Mouse (Mus musculus) forebrain, embryonic 10.5 days (tissue): ENCODE measurements around the gene Syce2. TPM values are rescaled to one million over a fixed set of nuclear protein-coding genes. Genes with fewer than 3 reads are reported as not detected.

Source experiments
- DNase-seq: peaks from one replicate; pipeline ENCODE4 v3.0.0-alpha.2; 2017; ENCODE audit warnings: low spot score; ENCODE audit errors: extremely low spot score
- H3K27ac ChIP-seq: fragments of 300-500 bp; sonication (generic); 2 replicates; pipeline ENCODE4 v1.5.1; 2016; ENCODE audit warnings: mild to moderate bottlenecking
- H3K27me3 ChIP-seq: fragments of 300-500 bp; sonication (generic); 2 replicates; pipeline ENCODE4 v1.6.1; 2016; ENCODE audit warnings: mild to moderate bottlenecking; ENCODE audit not compliant: poor library complexity, severe bottlenecking
- H3K36me3 ChIP-seq: fragments of 300-500 bp; sonication (generic); replicated peaks from 2 replicates; pipeline ENCODE4 v1.6.1; 2016; ENCODE audit warnings: mild to moderate bottlenecking, moderate library complexity
- H3K4me1 ChIP-seq: fragments of 300-500 bp; sonication (generic); 2 replicates; pipeline ENCODE4 v1.6.1; 2016
- H3K4me3 ChIP-seq: fragments of 300-500 bp; sonication (generic); 2 replicates; pipeline ENCODE4 v1.5.1; 2016; ENCODE audit warnings: mild to moderate bottlenecking, moderate library complexity
- H3K9me3 ChIP-seq: fragments of 300-500 bp; sonication (generic); 2 replicates; pipeline ENCODE4 v1.6.1; 2016; ENCODE audit warnings: mild to moderate bottlenecking, moderate library complexity
- WGBS: fragments of 180-500 bp; shearing (Covaris S2); methylation state at CpG from one replicate; pipeline ENCODE4 v1.1.7; 2016; 5-methylcytosine and 5-hydroxymethylcytosine counted together
- microRNA-seq: library from miRNA; unstranded; fragments of <30 nt; microRNA quantifications from one replicate; pipeline ENCODE4, GENCODE M21; 2017
- polyA plus RNA-seq: library from polyadenylated mRNA; unstranded; fragments of >200 nt; fragmentation: Nextera tagmentation; extraction: Ambion mirVana; gene quantifications from 2 replicates; pipeline ENCODE4 v1.2.1, GENCODE M21; 2016

Syce2 gene
- polyA plus RNA-seq, 1 experiment from 2014 or later: 92.7 TPM

DNA sequence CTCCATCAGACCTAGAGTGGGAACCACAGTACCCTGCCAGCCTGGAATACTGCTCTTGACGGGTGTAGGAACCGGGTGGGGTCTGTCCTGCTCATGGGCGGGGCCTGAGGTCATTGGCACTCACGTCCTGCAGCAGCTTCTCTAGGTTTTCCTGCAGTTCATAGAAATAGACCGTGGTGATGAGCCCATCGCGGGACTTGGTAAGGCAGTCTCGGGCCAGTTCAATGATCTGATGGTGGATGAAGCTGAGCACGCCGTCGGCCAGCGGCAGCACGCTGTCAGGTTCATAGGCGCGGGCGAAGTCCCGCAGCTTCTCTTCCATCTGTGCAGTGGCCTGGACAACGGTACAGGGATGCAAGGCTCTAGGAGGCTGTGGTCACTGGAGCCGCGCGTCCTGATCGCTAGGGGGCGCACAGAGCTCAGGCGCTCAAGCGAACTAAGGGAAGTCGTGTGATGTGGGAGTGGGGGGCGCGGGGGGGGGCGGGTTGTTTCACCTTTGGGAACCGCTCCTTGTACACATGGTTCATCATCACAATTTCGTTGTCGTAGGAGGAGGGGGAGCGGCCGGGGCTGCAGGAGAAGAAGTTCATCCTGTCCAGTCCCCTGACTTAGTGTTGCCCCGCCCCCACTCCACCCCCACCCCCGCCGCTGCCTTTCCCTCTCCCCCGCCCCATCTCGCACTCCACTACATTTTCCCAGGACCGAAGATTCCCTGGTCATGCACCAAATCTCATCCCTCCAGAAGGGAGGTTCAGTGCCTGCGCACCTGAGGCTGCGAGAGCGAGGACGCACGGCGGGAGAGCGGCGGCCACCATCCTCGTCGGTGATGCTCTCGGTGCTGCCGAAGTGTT is 56.8 kb downstream of the Syce2 start:
- H3K4me3 ChIP-seq: peak overlapping the region; percentile 59
- H3K27me3 ChIP-seq: peaks cover 70% of the 10 kb centered on the region

DNA sequence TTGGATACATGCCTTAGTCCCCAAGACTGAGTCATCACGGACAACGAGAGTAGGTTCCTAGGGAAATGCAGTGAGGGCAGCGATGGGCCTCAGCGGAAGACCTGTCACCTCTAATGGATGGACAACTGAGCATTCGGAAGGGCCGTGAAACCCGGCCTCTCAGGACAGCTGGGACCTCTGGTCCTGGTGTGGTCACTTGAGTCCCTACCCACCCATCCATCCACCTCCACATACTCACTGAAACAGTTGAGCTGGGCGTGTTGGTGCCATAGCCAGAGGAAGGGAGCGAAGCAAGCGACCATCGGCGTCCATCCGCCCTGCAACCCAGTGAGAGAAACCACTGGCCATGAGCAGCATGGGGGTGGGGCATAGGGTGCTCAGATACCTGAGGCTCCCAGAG is 58.7 kb downstream of the Syce2 start:
- H3K27ac ChIP-seq: no peak overlapping the region
- no peak for DNase-seq
- H3K9me3 ChIP-seq: no peaks in the 10 kb centered on the region
- peaks cover 33% of the 10 kb centered on the region for H3K4me1 ChIP-seq
- H3K4me3 ChIP-seq: no peak overlapping the region
- no peaks in the 10 kb centered on the region for H3K36me3 ChIP-seq
- H3K27me3 ChIP-seq: peaks cover 79% of the 10 kb centered on the region
- 90% methylated on average over 13 of the region's 13 CpGs for WGBS

More for the DNA sequence above, 56.8 kb downstream of the Syce2 start:
- H3K9me3 ChIP-seq: no peaks in the 10 kb centered on the region
- peaks cover 15% of the 10 kb centered on the region for H3K4me1 ChIP-seq
- WGBS: 3% methylated on average over 52 of the region's 52 CpGs
- DNase-seq: peak; percentile 80
- peak overlapping the region; percentile 62 for H3K27ac ChIP-seq
- H3K36me3 ChIP-seq: no peaks in the 10 kb centered on the region

DNA sequence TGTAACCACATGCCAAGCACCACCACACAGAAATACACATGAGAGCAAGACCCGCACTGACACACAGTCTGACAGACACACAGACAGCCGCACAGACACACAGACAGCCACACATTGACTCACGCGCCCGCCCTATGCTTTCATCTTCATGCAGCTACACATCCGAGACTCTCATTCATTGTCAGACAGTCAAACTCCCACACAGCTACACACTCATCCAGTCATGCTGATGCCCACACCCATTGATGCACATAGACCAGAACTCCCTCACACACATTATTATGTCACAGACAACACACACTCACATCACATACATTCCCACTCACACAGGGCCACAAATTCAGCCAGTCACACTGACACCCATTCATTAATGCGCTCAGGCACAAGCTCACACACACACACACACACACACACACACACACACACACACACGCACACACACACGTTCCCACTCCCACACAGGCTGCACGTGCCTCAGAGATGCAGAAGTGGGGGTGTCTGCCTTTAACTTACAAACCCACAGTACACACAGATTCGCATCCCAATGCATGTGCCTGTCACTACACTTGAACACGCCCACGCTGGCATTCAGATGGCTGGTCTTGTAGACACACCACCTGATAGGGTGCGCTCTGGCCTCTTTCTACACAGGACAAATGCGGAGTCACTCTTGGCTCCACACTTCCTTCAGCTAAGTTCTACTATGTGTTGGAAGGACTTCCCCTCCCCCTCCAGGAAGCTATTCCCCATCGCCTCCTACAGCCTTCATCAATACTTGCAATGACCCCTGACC is 62.1 kb downstream of the Syce2 start:
- H3K36me3 ChIP-seq: no peaks in the 10 kb centered on the region
- DNase-seq: no peak
- H3K27ac ChIP-seq: no peak overlapping the region
- H3K9me3 ChIP-seq: no peaks in the 10 kb centered on the region
- WGBS: 87% methylated on average over 16 of the region's 16 CpGs
- no peak overlapping the region; the same call in 1 of the 2 replicates for H3K4me3 ChIP-seq
- H3K27me3 ChIP-seq: peaks cover 92% of the 10 kb centered on the region
- H3K4me1 ChIP-seq: peaks cover 44% of the 10 kb centered on the region

DNA sequence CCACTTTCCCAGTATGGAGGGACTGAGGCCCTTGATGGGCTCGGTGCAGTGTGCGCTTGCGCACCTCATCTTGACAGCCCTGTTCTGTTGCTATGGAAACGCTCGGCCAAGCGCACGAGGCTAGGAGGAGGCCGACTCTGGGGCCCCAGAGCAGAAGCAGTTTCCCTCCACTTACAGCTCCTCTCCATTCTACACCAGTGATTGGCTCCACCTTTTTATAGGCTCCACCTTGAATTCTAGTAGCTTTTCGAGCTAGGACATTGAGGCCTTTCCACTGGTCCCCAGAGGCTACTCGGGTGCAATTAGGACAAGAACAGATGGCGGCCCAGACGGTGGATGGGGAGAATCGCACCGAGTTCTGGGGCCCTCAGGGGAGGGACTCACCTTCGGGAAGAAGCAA is 62.9 kb downstream of the Syce2 start:
- H3K4me3 ChIP-seq: peak overlapping the region; percentile 36
- no peaks in the 10 kb centered on the region for H3K9me3 ChIP-seq
- peak overlapping the region; percentile 22; the same call in 1 of the 2 replicates for H3K27ac ChIP-seq
- peaks cover 38% of the 10 kb centered on the region for H3K4me1 ChIP-seq
- 1% methylated on average over 15 of the region's 15 CpGs for WGBS
- DNase-seq: peak; percentile 82
- peaks cover 83% of the 10 kb centered on the region for H3K27me3 ChIP-seq
- no peaks in the 10 kb centered on the region for H3K36me3 ChIP-seq

DNA sequence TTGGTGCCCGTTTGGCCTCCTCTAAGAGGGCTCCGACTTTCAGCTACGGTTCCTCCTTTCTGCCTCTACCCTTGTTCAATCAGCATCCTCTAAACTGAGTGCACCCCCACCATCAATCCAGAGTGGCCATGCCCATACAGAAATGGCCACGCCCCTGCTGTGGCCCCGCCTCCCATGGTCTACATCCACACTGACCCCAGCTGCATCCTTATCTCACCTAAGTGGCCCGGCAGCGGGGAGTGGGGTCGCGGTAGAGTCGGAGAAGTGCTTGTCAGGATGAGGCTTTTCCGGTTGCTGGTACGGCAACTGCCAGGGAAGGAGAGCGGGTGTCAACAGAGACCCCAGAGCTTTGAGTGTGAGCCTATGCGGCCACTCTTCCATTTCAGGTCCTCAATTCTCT is 63.6 kb downstream of the Syce2 start:
- Histone ChIP-seq H3K4me3 (peak overlapping the region; percentile 36), H3K27me3 (peaks cover 78% of the 10 kb centered on the region), H3K27ac (peak overlapping the region; percentile 22; the same call in 1 of the 2 replicates), H3K9me3 (no peaks in the 10 kb centered on the region), H3K4me1 (peaks cover 38% of the 10 kb centered on the region), H3K36me3 (no peaks in the 10 kb centered on the region)
- WGBS: 6% methylated on average over 14 of the region's 14 CpGs
- DNase-seq: peak; percentile 42

DNA sequence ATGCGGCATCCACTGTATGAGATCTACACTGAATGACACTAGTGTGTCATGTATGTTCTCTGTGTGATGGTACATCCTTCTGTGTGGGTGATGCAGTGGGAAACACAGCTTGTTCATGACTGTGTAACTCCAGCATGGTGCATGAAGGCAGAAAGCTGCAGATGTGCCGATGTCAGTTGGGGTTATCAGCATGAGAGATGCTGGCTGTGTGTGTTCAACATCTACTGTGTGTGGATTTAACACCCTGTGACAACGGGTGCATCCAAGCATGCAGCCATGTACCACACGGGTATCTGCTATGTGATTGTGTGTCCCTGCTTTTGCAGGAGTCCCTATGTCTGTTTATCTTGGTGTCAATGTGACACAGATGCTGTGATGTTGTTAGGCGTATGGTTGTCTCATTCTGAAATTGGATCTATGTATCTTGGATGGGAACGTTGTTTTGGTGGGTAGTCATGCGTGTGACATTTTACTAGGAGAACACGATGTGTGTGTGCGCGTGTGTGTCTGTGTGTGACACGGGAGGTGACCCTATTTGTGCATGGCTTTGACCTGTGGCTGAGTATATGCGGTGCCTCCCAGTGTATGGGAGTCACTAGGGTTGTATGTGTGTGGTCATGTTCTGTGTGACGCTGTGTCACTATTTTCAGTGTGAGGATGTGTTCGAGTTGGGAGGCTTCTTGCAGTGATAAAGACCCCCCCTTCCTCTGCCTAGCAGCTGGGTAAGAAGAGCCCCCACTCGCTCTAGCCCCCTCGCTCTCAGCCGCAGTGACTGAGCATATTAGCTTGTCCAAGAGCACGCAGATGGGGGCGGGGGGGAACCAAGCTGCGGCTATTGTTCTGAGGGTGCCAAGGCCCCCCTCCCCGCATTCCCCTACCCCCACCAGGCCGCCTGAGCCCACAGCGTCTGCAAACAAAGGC is 64.4 kb downstream of the Syce2 start:
- Histone ChIP-seq H3K27me3 (peaks cover 78% of the 10 kb centered on the region), H3K9me3 (no peaks in the 10 kb centered on the region), H3K4me1 (peaks cover 38% of the 10 kb centered on the region), H3K36me3 (no peaks in the 10 kb centered on the region), H3K4me3 (peak overlapping the region; percentile 70), H3K27ac (peak overlapping the region; percentile 82)
- 21% methylated on average over 23 of the region's 23 CpGs for WGBS
- no peak for DNase-seq

DNA sequence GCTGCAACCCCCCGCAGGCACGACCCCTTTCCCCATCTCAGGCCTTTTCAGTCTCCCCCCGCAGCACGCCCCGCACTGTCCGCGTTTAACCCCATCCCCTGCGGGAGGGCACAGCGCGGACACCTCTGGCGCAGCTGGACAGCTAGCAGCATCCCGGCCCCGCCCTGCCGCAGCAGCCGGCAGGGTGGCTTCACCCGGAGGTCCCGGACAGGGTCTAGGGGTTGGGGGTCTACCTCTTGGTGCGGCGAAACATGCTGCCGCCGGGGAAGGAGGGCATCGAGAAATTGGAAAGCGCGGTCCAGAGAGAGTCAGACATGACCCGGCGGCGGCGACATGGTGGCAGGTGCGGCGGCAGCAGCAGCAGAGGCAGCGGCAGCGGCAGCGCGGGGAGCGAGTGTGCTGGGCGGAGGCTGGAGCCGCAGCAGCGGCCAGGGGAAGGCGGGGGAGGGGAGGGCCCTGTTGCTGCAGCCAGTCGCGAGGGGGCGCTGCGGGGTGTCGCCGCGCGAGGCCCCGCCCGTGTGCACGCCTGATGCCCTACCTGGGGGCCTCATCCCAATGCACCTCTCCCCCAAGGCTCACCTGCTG is 65.1 kb downstream of the Syce2 start, which contains the start of gene Mast1:
Gene Mast1, minus strand, starts transcription at position 398 of the 585 bp plus-strand sequence.
- peaks cover 70% of the 10 kb centered on the region for H3K27me3 ChIP-seq
- H3K36me3 ChIP-seq: no peaks in the 10 kb centered on the region
- peak; percentile 77 for DNase-seq
- H3K4me3 ChIP-seq: peak within 1 kb of the TSS; percentile 70
- H3K4me1 ChIP-seq: peaks cover 38% of the 10 kb centered on the region
- H3K9me3 ChIP-seq: no peaks in the 10 kb centered on the region
- H3K27ac ChIP-seq: peak within 1 kb of the TSS; percentile 82
- WGBS: under 1% methylated on average over 49 of the region's 50 CpGs

Small RNAs within 50 kb of the gene (microRNA-seq; reads per million reads assigned to microRNA genes)
- not detected for gene Gm24197
- 2.4 reads per million for gene Mir7069

Other genes starting within 250 kb of the Syce2 start
- 91.4 and 96.9 TPM in 2 replicates for gene Ier2, start 209.3 kb upstream of the Syce2 start, polyA plus RNA-seq
- 68.8 and 69.3 TPM in 2 replicates for gene Trmt1, start 185.8 kb upstream of the Syce2 start, polyA plus RNA-seq
- 31.3 and 31.5 TPM in 2 replicates for gene Nacc1, start 184.2 kb upstream of the Syce2 start, polyA plus RNA-seq
- gene Lyl1, start 170.7 kb upstream of the Syce2 start, polyA plus RNA-seq: 4.9 and 5.8 TPM in 2 replicates
- gene G430095P16Rik, start 149.1 kb upstream of the Syce2 start, polyA plus RNA-seq: 1.3 and 2.1 TPM in 2 replicates
- gene Nfix, start 71.8 kb upstream of the Syce2 start, polyA plus RNA-seq: 0.46 and 1.8 TPM in 2 replicates
- gene Dand5, start 49.3 kb upstream of the Syce2 start, polyA plus RNA-seq: 2.9 and 3.5 TPM in 2 replicates
- 49.1 and 49.6 TPM in 2 replicates for gene Gadd45gip1, start 40.6 kb upstream of the Syce2 start, polyA plus RNA-seq
- 130 and 137 TPM in 2 replicates for gene Rad23a, start 31.4 kb upstream of the Syce2 start, polyA plus RNA-seq
- 735 and 764 TPM in 2 replicates for gene Calr, start 25.2 kb upstream of the Syce2 start, polyA plus RNA-seq
- 143 and 144 TPM in 2 replicates for gene Farsa, start 15.1 kb upstream of the Syce2 start, polyA plus RNA-seq
- gene Gcdh, start 21.8 kb downstream of the Syce2 start, polyA plus RNA-seq: 44.6 and 49.6 TPM in 2 replicates
- 18.3 and 24.3 TPM in 2 replicates for gene Klf1, start 29.8 kb downstream of the Syce2 start, polyA plus RNA-seq
- gene Dnase2a, start 36.4 kb downstream of the Syce2 start, polyA plus RNA-seq: 7.9 and 9.2 TPM in 2 replicates
- 2.6 and 3.8 TPM in 2 replicates for gene Mast1, start 65.2 kb downstream of the Syce2 start, polyA plus RNA-seq
- 1.3 and 1.8 TPM in 2 replicates for gene Rtbdn, start 74.9 kb downstream of the Syce2 start, polyA plus RNA-seq
- not detected in 2 replicates for gene Gm49661, start 97.3 kb downstream of the Syce2 start, polyA plus RNA-seq
- 1,199 and 1,255 TPM in 2 replicates for gene Prdx2, start 97.5 kb downstream of the Syce2 start, polyA plus RNA-seq
- 163 and 173 TPM in 2 replicates for gene Rnaseh2a, start 97.7 kb downstream of the Syce2 start, polyA plus RNA-seq
- gene Junb, start 106.6 kb downstream of the Syce2 start, polyA plus RNA-seq: 3.8 and 4.0 TPM in 2 replicates
- gene Hook2, start 118.5 kb downstream of the Syce2 start, polyA plus RNA-seq: 18.3 and 19.0 TPM in 2 replicates
- not detected in 2 replicates for gene Best2, start 142.4 kb downstream of the Syce2 start, polyA plus RNA-seq
- 164 and 166 TPM in 2 replicates for gene Asna1, start 153.2 kb downstream of the Syce2 start, polyA plus RNA-seq
- 123 and 142 TPM in 2 replicates for gene Trir, start 154.7 kb downstream of the Syce2 start, polyA plus RNA-seq
- 31.5 and 33.2 TPM in 2 replicates for gene Tnpo2, start 164.8 kb downstream of the Syce2 start, polyA plus RNA-seq
- 22.9 and 26.3 TPM in 2 replicates for gene Fbxw9, start 187.9 kb downstream of the Syce2 start, polyA plus RNA-seq
- gene Gm5741, start 195.9 kb downstream of the Syce2 start, polyA plus RNA-seq: not detected in 2 replicates
- gene Dhps, start 199.6 kb downstream of the Syce2 start, polyA plus RNA-seq: 67.2 and 68.5 TPM in 2 replicates
- gene Wdr83os, start 208.6 kb downstream of the Syce2 start, polyA plus RNA-seq: 139 and 142 TPM in 2 replicates
- gene Wdr83, start 209.2 kb downstream of the Syce2 start, polyA plus RNA-seq: 58.4 and 63.3 TPM in 2 replicates
- 21.9 and 24.1 TPM in 2 replicates for gene Man2b1, start 211.2 kb downstream of the Syce2 start, polyA plus RNA-seq